Mouse (Mus musculus): ENCODE data around the gene Il12rb1. TPM values are rescaled to one million over a fixed set of nuclear protein-coding genes. Genes with fewer than 3 reads are reported as not detected.
A peak's percentile ranks its signal among the peaks of the same experiment; 100 is the strongest.

The Il12rb1 gene
- polyA plus RNA-seq, 1 experiment from 2014 or later, result not detected

- no peaks in the 10 kb centered on the region for H3K9me3 ChIP-seq (replicated peaks)
- H3K27me3 ChIP-seq, result peaks cover 24% of the 10 kb centered on the region; the same call in 1 of the 2 replicates
- WGBS, result 76% methylated on average over 6 of the region's 6 CpGs
- no peak overlapping the region for H3K4me3 ChIP-seq
- H3K27ac ChIP-seq, result no peak overlapping the region
- H3K4me1 ChIP-seq, result peaks cover 16% of the 10 kb centered on the region
- H3K9ac ChIP-seq, result no peak overlapping the region
- peaks cover 51% of the 10 kb centered on the region for H3K36me3 ChIP-seq
- no peak for ATAC-seq (ENCODE audit: low FRiP score)
- no peak overlapping the region for H3K4me2 ChIP-seq (replicated peaks)
Measured at GRCm38 (mm10) chr8:70767503-70767902, 40.7 kb upstream of the Il12rb1 start.

DNA sequence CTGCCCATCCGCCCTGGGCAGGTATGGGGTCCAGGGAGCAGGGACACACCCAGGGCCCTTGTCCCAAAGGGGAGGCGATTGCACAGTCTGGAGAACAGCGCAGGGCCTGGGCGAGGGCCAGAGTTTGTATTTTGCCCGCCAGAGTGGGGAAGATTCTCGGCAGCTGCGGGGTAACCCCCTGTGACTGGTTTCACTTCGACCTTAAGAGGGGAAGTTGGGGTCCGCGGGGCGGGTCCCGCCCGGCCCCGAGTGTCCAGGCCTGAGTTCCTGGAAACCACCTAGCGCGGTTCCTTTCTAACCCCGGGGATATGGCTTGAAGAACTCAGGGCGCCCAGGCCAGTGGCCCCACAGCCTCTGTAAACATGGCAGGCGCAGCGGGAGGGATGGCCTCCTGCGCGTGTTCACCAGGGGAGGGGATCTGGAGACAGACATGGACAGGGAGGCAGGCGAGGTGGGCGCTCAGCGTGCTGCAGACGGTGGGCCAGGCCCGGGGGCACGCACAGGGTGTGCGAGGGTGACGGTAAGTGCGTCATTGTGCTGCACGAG, 39.9 kb upstream of the Il12rb1 start:
- Histone ChIP-seq H3K27me3 (peaks cover 24% of the 10 kb centered on the region; the same call in 1 of the 2 replicates), H3K9ac (no peak overlapping the region), H3K9me3 (replicated peaks) (no peaks in the 10 kb centered on the region), H3K4me1 (peaks cover 19% of the 10 kb centered on the region), H3K4me3 (no peak overlapping the region), H3K4me2 (replicated peaks) (no peak overlapping the region), H3K36me3 (peaks cover 59% of the 10 kb centered on the region), H3K27ac (no peak overlapping the region)
- 93% methylated on average over 32 of the region's 32 CpGs for WGBS
- ATAC-seq (ENCODE audit: low FRiP score), result 0 out of 2 replicates have a peak, but pooled peaks have one; percentile 4

GRCm38 (mm10) chr8:70768956-70769355, 39.3 kb upstream of the Il12rb1 start:
- H3K9ac ChIP-seq, result no peak overlapping the region
- peak; percentile 6; the same call in 1 of the 2 replicates for ATAC-seq (ENCODE audit: low FRiP score)
- no peak overlapping the region for H3K4me2 ChIP-seq (replicated peaks)
- WGBS, result 85% methylated on average over 16 of the region's 16 CpGs
- peaks cover 25% of the 10 kb centered on the region for H3K4me1 ChIP-seq
- peaks cover 60% of the 10 kb centered on the region for H3K36me3 ChIP-seq
- no peaks in the 10 kb centered on the region for H3K9me3 ChIP-seq (replicated peaks)
- H3K27ac ChIP-seq, result no peak overlapping the region
- peaks cover 24% of the 10 kb centered on the region; the same call in 1 of the 2 replicates for H3K27me3 ChIP-seq
- H3K4me3 ChIP-seq, result no peak overlapping the region

- H3K36me3 ChIP-seq, result peaks cover 64% of the 10 kb centered on the region
Measured at GRCm38 (mm10) chr8:70769359-70769758, 38.9 kb upstream of the Il12rb1 start.

GRCm38 (mm10) chr8:70769858-70770257, 38.4 kb upstream of the Il12rb1 start:
- H3K9ac ChIP-seq, result 0 out of 2 replicates have a peak overlapping the region, but pooled peaks have one; percentile 13
- no peak for ATAC-seq (ENCODE audit: low FRiP score)
- no peak overlapping the region for H3K4me2 ChIP-seq (replicated peaks)
- peaks cover 22% of the 10 kb centered on the region; the same call in 1 of the 2 replicates for H3K27me3 ChIP-seq
- WGBS, result 74% methylated on average over 12 of the region's 12 CpGs
- peaks cover 69% of the 10 kb centered on the region for H3K36me3 ChIP-seq
- H3K4me3 ChIP-seq, result no peak overlapping the region
- H3K27ac ChIP-seq, result no peak overlapping the region
- H3K9me3 ChIP-seq (replicated peaks), result no peaks in the 10 kb centered on the region
- peaks cover 34% of the 10 kb centered on the region for H3K4me1 ChIP-seq

More at GRCm38 (mm10) chr8:70769359-70769758, 38.9 kb upstream of the Il12rb1 start:
- Histone ChIP-seq H3K27me3 (peaks cover 24% of the 10 kb centered on the region; the same call in 1 of the 2 replicates), H3K4me3 (no peak overlapping the region), H3K4me1 (peaks cover 29% of the 10 kb centered on the region), H3K4me2 (replicated peaks) (no peak overlapping the region), H3K9ac (0 out of 2 replicates have a peak overlapping the region, but pooled peaks have one; percentile 13), H3K27ac (no peak overlapping the region), H3K9me3 (replicated peaks) (no peaks in the 10 kb centered on the region)
- peak; percentile 65 for ATAC-seq (ENCODE audit: low FRiP score)
- 8% methylated on average over 26 of the region's 26 CpGs for WGBS

GRCm38 (mm10) chr8:70770748-70771147, 37.5 kb upstream of the Il12rb1 start:
- no peak overlapping the region for H3K4me3 ChIP-seq
- peaks cover 18% of the 10 kb centered on the region; the same call in 1 of the 2 replicates for H3K27me3 ChIP-seq
- H3K9ac ChIP-seq, result no peak overlapping the region
- no peak overlapping the region for H3K4me2 ChIP-seq (replicated peaks)
- ATAC-seq (ENCODE audit: low FRiP score), result no peak
- H3K27ac ChIP-seq, result no peak overlapping the region
- peaks cover 40% of the 10 kb centered on the region for H3K4me1 ChIP-seq
- peaks cover 71% of the 10 kb centered on the region for H3K36me3 ChIP-seq
- no peaks in the 10 kb centered on the region for H3K9me3 ChIP-seq (replicated peaks)
- 94% methylated on average over 13 of the region's 13 CpGs for WGBS

- peaks cover 71% of the 10 kb centered on the region for H3K36me3 ChIP-seq
- H3K4me3 ChIP-seq, result no peak overlapping the region
- ATAC-seq (ENCODE audit: low FRiP score), result no peak
- H3K4me1 ChIP-seq, result peaks cover 38% of the 10 kb centered on the region
- no peak overlapping the region for H3K4me2 ChIP-seq (replicated peaks)
- peaks cover 15% of the 10 kb centered on the region; the same call in 1 of the 2 replicates for H3K27me3 ChIP-seq
- no peak overlapping the region for H3K27ac ChIP-seq
- WGBS, result 88% methylated on average over 7 of the region's 7 CpGs
- no peak overlapping the region for H3K9ac ChIP-seq
- no peaks in the 10 kb centered on the region for H3K9me3 ChIP-seq (replicated peaks)
Measured at GRCm38 (mm10) chr8:70771217-70771616, 37.0 kb upstream of the Il12rb1 start.

- H3K27me3 ChIP-seq, result peaks cover 8% of the 10 kb centered on the region; the same call in 1 of the 2 replicates
- H3K4me1 ChIP-seq, result peaks cover 30% of the 10 kb centered on the region
- no peak overlapping the region for H3K27ac ChIP-seq
- H3K4me2 ChIP-seq (replicated peaks), result no peak overlapping the region
- no peak overlapping the region for H3K9ac ChIP-seq
- H3K4me3 ChIP-seq, result no peak overlapping the region
- no peak for ATAC-seq (ENCODE audit: low FRiP score)
- H3K9me3 ChIP-seq (replicated peaks), result no peaks in the 10 kb centered on the region
- WGBS, result 94% methylated on average over 13 of the region's 13 CpGs
- H3K36me3 ChIP-seq, result peaks cover 71% of the 10 kb centered on the region
Measured at GRCm38 (mm10) chr8:70772075-70772474, 36.2 kb upstream of the Il12rb1 start.

GRCm38 (mm10) chr8:70772890-70773289, 35.4 kb upstream of the Il12rb1 start:
- Histone ChIP-seq H3K4me2 (replicated peaks) (0 out of 2 replicates have a peak overlapping the region, but pooled peaks have one; percentile 90), H3K36me3 (peaks cover 65% of the 10 kb centered on the region)
- 93% methylated on average over 9 of the region's 9 CpGs for WGBS

GRCm38 (mm10) chr8:70773410-70773809, 34.8 kb upstream of the Il12rb1 start:
- H3K4me2 ChIP-seq (replicated peaks), result peak overlapping the region; percentile 90; the same call in 1 of the 2 replicates
- H3K9ac ChIP-seq, result 0 out of 2 replicates have a peak overlapping the region, but pooled peaks have one; percentile 33
- H3K4me3 ChIP-seq, result no peak overlapping the region
- H3K27ac ChIP-seq, result peak overlapping the region; percentile 23; the same call in 1 of the 2 replicates
- peaks cover 64% of the 10 kb centered on the region for H3K36me3 ChIP-seq
- ATAC-seq (ENCODE audit: low FRiP score), result no peak
- WGBS, result 91% methylated on average over 5 of the region's 5 CpGs
- H3K9me3 ChIP-seq (replicated peaks), result no peaks in the 10 kb centered on the region
- H3K27me3 ChIP-seq, result no peaks in the 10 kb centered on the region
- H3K4me1 ChIP-seq, result peaks cover 40% of the 10 kb centered on the region

More at GRCm38 (mm10) chr8:70772890-70773289, 35.4 kb upstream of the Il12rb1 start:
- Histone ChIP-seq H3K4me3 (no peak overlapping the region), H3K27ac (no peak overlapping the region), H3K4me1 (peaks cover 35% of the 10 kb centered on the region), H3K9ac (0 out of 2 replicates have a peak overlapping the region, but pooled peaks have one; percentile 9), H3K9me3 (replicated peaks) (no peaks in the 10 kb centered on the region), H3K27me3 (no peaks in the 10 kb centered on the region; the same call in 1 of the 2 replicates)
- no peak for ATAC-seq (ENCODE audit: low FRiP score)

DNA sequence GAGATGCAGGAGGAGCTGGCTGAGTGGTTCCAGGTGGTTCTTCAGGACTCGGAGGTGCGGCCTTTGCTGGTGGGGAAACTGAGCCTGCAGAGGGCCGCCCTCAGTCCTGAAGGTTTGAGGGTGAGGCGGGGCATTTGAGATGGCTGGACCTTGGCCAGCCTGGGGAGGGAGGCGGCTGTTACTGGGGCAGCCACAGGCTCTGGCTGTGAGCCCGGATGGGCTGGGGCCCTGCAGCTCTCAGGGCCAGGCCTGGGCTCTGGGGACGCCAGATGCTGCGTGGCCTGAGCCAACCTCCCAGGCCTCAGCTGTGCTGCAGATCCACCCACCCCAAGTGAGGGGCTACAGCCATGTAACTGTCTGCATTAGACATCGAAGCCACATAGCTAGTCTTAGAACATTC, 34.4 kb upstream of the Il12rb1 start:
- Histone ChIP-seq H3K36me3 (peaks cover 63% of the 10 kb centered on the region), H3K27me3 (no peaks in the 10 kb centered on the region), H3K4me2 (replicated peaks) (peak overlapping the region; percentile 90), H3K9me3 (replicated peaks) (no peaks in the 10 kb centered on the region), H3K9ac (0 out of 2 replicates have a peak overlapping the region, but pooled peaks have one; percentile 33), H3K27ac (peak overlapping the region; percentile 30), H3K4me1 (peaks cover 42% of the 10 kb centered on the region), H3K4me3 (no peak overlapping the region)
- no peak for ATAC-seq (ENCODE audit: low FRiP score)
- WGBS, result 73% methylated on average over 9 of the region's 9 CpGs

- H3K9ac ChIP-seq, result peak overlapping the region; percentile 33; the same call in 1 of the 2 replicates
Measured at GRCm38 (mm10) chr8:70774740-70775139, 33.5 kb upstream of the Il12rb1 start.

More at GRCm38 (mm10) chr8:70774740-70775139, 33.5 kb upstream of the Il12rb1 start:
- Histone ChIP-seq H3K27ac (no peak overlapping the region), H3K4me1 (peaks cover 42% of the 10 kb centered on the region), H3K4me2 (replicated peaks) (peak overlapping the region; percentile 90), H3K36me3 (peaks cover 68% of the 10 kb centered on the region), H3K9me3 (replicated peaks) (no peaks in the 10 kb centered on the region), H3K4me3 (peak overlapping the region; percentile 82; the same call in 1 of the 2 replicates), H3K27me3 (no peaks in the 10 kb centered on the region)
- no peak for ATAC-seq (ENCODE audit: low FRiP score)
- WGBS, result 93% methylated on average over 18 of the region's 18 CpGs

Data from hindbrain, embryonic 12.5 days (tissue).